In genomic region chr12:26535261-26535890, GRCm38 (mm10) we compare ENCODE assay signal across 13 mouse cellular contexts.
A peak's percentile ranks its signal among the peaks of the same experiment; 100 is the strongest.
DNase-seq lines count a peak whose midpoint lies in the region; ATAC-seq and TF ChIP-seq lines count a peak whose summit lies in the region.
"Had no signal": no experiment of that assay in that cellular context is flagged by ENCODE, and none has a peak within 500 bp of the region (broad histone marks: within the 10 kb centered on the region; RNA-seq: fewer than 3 reads in every experiment).

No protein-coding gene starts in this region.

- 56% methylated on average over 9 of the region's 9 CpGs for WGBS in hindbrain, embryonic 12.5 days
- WGBS in midbrain, postnatal 0 days, result 59% methylated on average over 9 of the region's 9 CpGs

- no peaks in the 10 kb centered on the region for H3K9me3 ChIP-seq in hindbrain, embryonic 12.5 days (replicated peaks)
- no peaks in the 10 kb centered on the region for H3K9me3 ChIP-seq in midbrain, postnatal 0 days (ENCODE audit: low read length)

- peak overlapping the region; percentile 95 for H3K27ac ChIP-seq in hindbrain, embryonic 12.5 days
- H3K27ac ChIP-seq in midbrain, postnatal 0 days (ENCODE audit: low read depth, low read length), result no peak overlapping the region

- no peak overlapping the region for H3K4me2 ChIP-seq in hindbrain, embryonic 12.5 days (replicated peaks)
- H3K4me2 ChIP-seq in midbrain, postnatal 0 days (ENCODE audit: low read depth, low read length, poor library complexity, severe bottlenecking), result no peak overlapping the region

- H3K4me1 ChIP-seq in hindbrain, embryonic 12.5 days, result peaks cover 22% of the 10 kb centered on the region
- peaks cover 9% of the 10 kb centered on the region; the same call in 1 of the 2 replicates for H3K4me1 ChIP-seq in midbrain, postnatal 0 days (ENCODE audit: insufficient read depth, low read length)

- no peaks in the 10 kb centered on the region for H3K27me3 ChIP-seq in hindbrain, embryonic 12.5 days
- no peaks in the 10 kb centered on the region for H3K27me3 ChIP-seq in midbrain, postnatal 0 days (ENCODE audit: insufficient read depth, low read length)

- DNase-seq in layer of hippocampus, postnatal 10 days (ENCODE audit: low spot score in 2 of 2), result peak; percentile 17 to 24
- no peak for DNase-seq in layer of hippocampus, adult 11-12 months (ENCODE audit: low spot score)
- peak; percentile 67 for DNase-seq in embryo, embryonic 11 days
- DNase-seq in midbrain, postnatal 0 days (ENCODE audit: low spot score), result peak; percentile 32
- DNase-seq in layer of hippocampus, adult 18-20 months (ENCODE audit: low spot score in 2 of 2), result no peak
- DNase-seq in gastrocnemius, postnatal 4 days (ENCODE audit: low spot score in 2 of 2), result no peak
- no peak for DNase-seq in kidney, adult 9 months
- DNase-seq: B cell, adult 2 months; heart, adult 18-20 months; kidney, postnatal 14 days; lung, adult 18-20 months had no signal

- TF ChIP-seq CTCF in midbrain, postnatal 0 days (IDR thresholded peaks at IDR 0.05), result no peak

- H3K9ac ChIP-seq in hindbrain, embryonic 12.5 days, result no peak overlapping the region
- H3K9ac ChIP-seq in midbrain, postnatal 0 days (replicated peaks; ENCODE audit: low read length, poor library complexity, severe bottlenecking), result no peak overlapping the region

- ATAC-seq in hindbrain, embryonic 12.5 days (ENCODE audit: low FRiP score), result 0 out of 2 replicates have a peak, but pooled peaks have one; percentile 9
- no peak for ATAC-seq in midbrain, postnatal 0 days (ENCODE audit: low FRiP score)
- ATAC-seq: activated CD4-positive, CD25-positive, alpha-beta regulatory T cell, adult 4 months had no signal

- no peak overlapping the region for H3K4me3 ChIP-seq in hindbrain, embryonic 12.5 days
- H3K4me3 ChIP-seq in midbrain, postnatal 0 days (ENCODE audit: low read depth, low read length), result no peak overlapping the region

- no peaks in the 10 kb centered on the region for H3K36me3 ChIP-seq in hindbrain, embryonic 12.5 days
- H3K36me3 ChIP-seq in midbrain, postnatal 0 days (ENCODE audit: insufficient read depth, low read length), result no peaks in the 10 kb centered on the region

Comparison
In these comparisons a context has a peak if more than half of its experiments do, and no peak if none do; other contexts are left out.
1. DNase-seq: peak in layer of hippocampus, postnatal 10 days (2 of 2), embryo, embryonic 11 days (single experiment) and midbrain, postnatal 0 days (single experiment); none in layer of hippocampus, adult 11-12 months (single experiment), layer of hippocampus, adult 18-20 months (0 of 2), gastrocnemius, postnatal 4 days (0 of 2) and kidney, adult 9 months (single experiment).